Mouse (Mus musculus) embryonic fibroblast, embryonic 13.5 days (primary cell): Measurements from ENCODE around the gene Fstl3. TPM values are rescaled to one million over a fixed set of nuclear protein-coding genes. Genes with fewer than 3 reads are reported as not detected.
"Not testable (repeated sequence)": the region's sequence is repeated elsewhere in the genome, so short reads cannot be mapped to it uniquely, and the experiment has no call there.

ENCODE experiments used
- H3K27ac ChIP-seq: 2 replicates; pipeline ENCODE4 v1.5.1; 2012; ENCODE audit warnings: low read length, control low read depth, inconsistent platforms; ENCODE audit not compliant: insufficient read depth
- H3K4me1 ChIP-seq: 2 replicates; pipeline ENCODE4 v1.6.1; 2011; ENCODE audit warnings: low read length; ENCODE audit not compliant: control insufficient read depth, insufficient read depth
- H3K4me3 ChIP-seq: 2 replicates; pipeline ENCODE4 v1.5.1; 2011; ENCODE audit warnings: mild to moderate bottlenecking, control low read depth, low read length; ENCODE audit not compliant: insufficient read depth
- CTCF ChIP-seq: IDR thresholded peaks from 2 replicates; pipeline ENCODE4 v1.5.1; 2011; ENCODE audit warnings: mild to moderate bottlenecking, control low read depth, low read length, moderate library complexity, borderline replicate concordance; ENCODE audit not compliant: insufficient read depth
- POLR2A ChIP-seq: IDR thresholded peaks from 2 replicates; pipeline ENCODE4 v1.6.1; 2011; ENCODE audit warnings: low read depth, mild to moderate bottlenecking, control low read depth, low read length, moderate library complexity
- polyA plus RNA-seq: library from polyadenylated mRNA; stranded (reverse); fragments of >200 nt; gene quantifications from 2 replicates; pipeline ENCODE4 v1.2.4, GENCODE M21; 2011; ENCODE audit warnings: low read depth; ENCODE audit not compliant: missing spikeins, insufficient read length

Fstl3 gene
- polyA plus RNA-seq, 1 experiment, result 21.9 TPM

DNA sequence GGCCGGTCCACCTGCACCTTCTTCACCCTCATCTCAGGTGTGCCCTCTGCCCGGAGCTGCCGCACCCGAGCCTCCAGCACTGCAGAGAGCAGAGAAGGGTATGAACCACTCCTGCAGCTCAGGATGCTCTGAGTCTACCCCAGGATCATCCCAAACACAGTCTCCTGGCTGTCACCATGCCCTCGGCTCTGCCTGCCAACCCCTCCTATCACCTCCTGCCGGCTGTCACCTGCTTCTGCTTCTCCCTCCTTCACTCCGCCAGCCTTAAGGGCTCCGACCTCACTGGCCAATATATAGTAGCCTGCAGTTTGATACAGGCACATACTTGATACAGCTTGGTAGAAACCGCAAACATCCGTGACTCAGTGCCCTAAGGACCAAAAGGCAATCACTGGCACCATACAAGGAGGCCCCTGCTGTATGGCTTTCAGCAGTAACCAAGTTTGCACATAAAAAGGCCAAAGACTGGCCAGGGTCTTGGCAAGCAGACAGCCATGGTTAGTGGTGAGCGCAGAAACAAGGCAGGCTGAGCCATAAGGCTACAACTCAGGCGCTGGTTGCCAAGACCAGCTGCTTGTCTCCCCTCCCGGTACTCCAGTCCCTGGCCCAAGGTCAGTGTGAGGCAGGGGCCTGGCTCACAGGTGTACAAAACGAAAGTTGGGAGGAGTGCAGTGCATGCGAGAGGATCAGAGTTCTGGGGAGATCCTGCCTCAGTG is 33.3 kb upstream of the Fstl3 start:
- TF ChIP-seq POLR2A (no peak), CTCF (no peak)
- no peaks in the 10 kb centered on the region for H3K4me1 ChIP-seq
- H3K4me3 ChIP-seq, result no peak overlapping the region
- no peak overlapping the region for H3K27ac ChIP-seq

- Histone ChIP-seq H3K4me3 (no peak overlapping the region), H3K4me1 (no peaks in the 10 kb centered on the region), H3K27ac (no peak overlapping the region)
- TF ChIP-seq POLR2A, result no peak
- no peak for TF ChIP-seq CTCF
These were observed 31.7 kb upstream of the Fstl3 start for GRCm38 (mm10) chr10:79745411-79745810.

- no peak for TF ChIP-seq CTCF
- peak; percentile 75 for TF ChIP-seq POLR2A
- Histone ChIP-seq H3K4me1 (no peaks in the 10 kb centered on the region), H3K27ac (no peak within 1 kb of the TSS), H3K4me3 (peak within 1 kb of the TSS; percentile 90)
These were observed 30.9 kb upstream of the Fstl3 start, which contains the start of gene Polrmt for GRCm38 (mm10) chr10:79745898-79746773. TSS of gene Polrmt (minus strand) at chr10:79746581.

DNA sequence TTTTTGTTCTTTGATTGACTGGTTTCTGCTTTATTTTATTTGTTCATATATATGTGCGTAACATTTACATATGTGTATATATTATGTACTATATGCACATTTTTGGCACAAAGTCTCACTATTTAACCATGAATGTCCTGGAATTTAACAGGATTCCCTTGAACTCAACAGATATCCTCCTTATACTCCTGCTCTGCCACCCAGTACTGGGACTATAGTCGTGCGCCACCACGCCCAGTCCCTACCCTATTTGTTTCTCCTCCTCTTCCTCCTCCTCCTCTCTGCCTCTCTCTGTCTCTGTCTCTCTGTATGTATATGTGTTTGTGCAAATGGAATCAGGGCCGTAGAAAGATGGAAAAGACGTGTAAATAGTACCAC is 30.3 kb upstream of the Fstl3 start:
- no peak overlapping the region for H3K27ac ChIP-seq
- no peaks in the 10 kb centered on the region for H3K4me1 ChIP-seq
- TF ChIP-seq CTCF (no peak), POLR2A (0 out of 2 replicates have a peak, but pooled peaks have one; percentile 16)
- no peak overlapping the region for H3K4me3 ChIP-seq

- TF ChIP-seq CTCF, result no peak
- TF ChIP-seq POLR2A, result no peak
- Histone ChIP-seq H3K4me3 (no peak overlapping the region), H3K27ac (no peak overlapping the region), H3K4me1 (no peaks in the 10 kb centered on the region)
These were observed 28.6 kb upstream of the Fstl3 start for GRCm38 (mm10) chr10:79748496-79748895.

DNA sequence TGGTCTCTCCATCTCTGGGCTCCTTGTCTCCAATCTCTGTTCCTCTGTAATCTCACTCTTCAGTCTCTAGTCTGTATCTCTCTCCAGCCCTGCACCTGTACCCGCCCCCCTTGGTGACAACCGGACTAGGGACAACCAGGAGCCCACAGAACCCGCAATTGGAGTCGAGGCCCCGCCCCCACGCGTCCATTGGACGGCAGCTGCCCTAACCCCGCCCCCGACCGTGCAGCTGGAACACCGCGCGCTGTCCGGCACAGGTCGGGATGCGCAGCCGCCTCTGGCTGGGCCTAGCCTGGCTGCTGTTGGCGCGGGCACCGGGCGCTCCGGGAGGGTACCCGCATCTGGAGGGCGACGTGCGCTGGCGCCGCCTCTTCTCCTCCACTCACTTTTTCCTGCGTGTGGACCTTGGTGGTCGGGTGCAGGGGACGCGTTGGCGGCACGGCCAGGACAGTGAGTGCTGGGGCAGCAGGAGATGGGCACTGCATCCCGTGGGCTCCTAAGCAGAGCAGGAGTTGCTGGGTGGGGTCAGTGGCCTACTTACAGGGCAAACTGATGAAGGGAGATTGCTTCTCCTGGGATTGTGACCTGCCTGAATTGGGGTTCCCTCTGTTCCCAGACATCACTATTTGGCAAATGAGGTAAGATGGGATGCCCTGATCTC is 22.1 kb upstream of the Fstl3 start, which contains the start of gene Fgf22:
TSS of gene Fgf22 (plus strand) at position 221 of the 661 bp plus-strand sequence.
- no peak within 1 kb of the TSS for H3K27ac ChIP-seq

DNA sequence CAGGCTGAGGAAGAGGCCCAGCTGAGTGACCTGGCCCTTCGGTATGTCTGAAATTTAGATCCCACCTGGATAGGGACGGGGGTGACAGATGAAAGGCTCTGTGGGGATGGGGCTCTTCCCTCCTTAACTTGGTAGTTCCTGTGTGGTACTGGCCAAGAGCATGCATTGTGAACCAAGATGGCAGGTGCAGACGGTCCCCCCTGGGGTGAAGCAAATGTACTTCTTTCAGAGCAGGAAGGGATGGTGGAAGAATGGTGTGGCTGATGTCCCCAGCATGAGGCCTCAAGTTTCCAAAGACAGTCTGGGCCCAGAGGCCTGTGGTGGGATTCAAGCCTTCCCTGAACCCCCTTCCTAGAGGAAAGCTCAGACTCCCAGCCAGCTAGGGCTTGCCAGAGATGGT is 21.2 kb upstream of the Fstl3 start:
- Histone ChIP-seq H3K27ac (no peak overlapping the region), H3K4me3 (no peak overlapping the region), H3K4me1 (no peaks in the 10 kb centered on the region)
- TF ChIP-seq CTCF (no peak), POLR2A (no peak)

More for the DNA sequence above, 22.1 kb upstream of the Fstl3 start, which contains the start of gene Fgf22:
- H3K4me1 ChIP-seq, result no peaks in the 10 kb centered on the region
- H3K4me3 ChIP-seq, result no peak within 1 kb of the TSS
- TF ChIP-seq POLR2A (no peak), CTCF (no peak)

- TF ChIP-seq POLR2A (no peak), CTCF (no peak)
- Histone ChIP-seq H3K4me1 (no peaks in the 10 kb centered on the region), H3K27ac (no peak overlapping the region), H3K4me3 (no peak overlapping the region)
These were observed 20.4 kb upstream of the Fstl3 start for GRCm38 (mm10) chr10:79756660-79757059.

DNA sequence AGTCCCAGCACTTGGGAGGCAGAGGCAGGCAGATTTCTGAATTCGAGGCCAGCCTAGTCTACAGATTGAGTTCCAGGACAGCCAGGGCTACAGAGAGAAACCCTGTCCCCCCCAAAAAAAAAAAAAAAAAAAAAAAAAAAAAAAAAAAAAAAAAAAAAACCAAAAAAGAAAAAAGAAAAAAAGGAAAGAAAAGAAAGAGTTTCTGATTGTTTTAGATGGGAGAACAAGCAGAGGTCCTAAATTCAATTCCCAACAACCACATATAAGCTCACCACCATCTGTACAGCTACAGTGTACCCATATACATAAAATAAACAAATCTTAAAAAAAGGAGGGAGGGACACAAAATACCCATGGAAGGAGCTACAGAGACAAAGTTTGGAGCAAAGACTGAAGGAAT is 17.4 kb upstream of the Fstl3 start:
- H3K4me3 ChIP-seq, H3K27ac ChIP-seq, H3K4me1 ChIP-seq: not testable (repeated sequence)
